Mouse (Mus musculus) lung, postnatal 14 days (tissue): ENCODE measurements at regions not wholly inside any gene's neighbourhood (a gene's known extent, or its start where the extent isn't known, plus 50 kb on each side); places are given as distances from the start of the nearest gene placed in this dataset.

Experiments used
- DNase-seq: peaks from one replicate; pipeline ENCODE4 v3.0.0; 2021

DNA sequence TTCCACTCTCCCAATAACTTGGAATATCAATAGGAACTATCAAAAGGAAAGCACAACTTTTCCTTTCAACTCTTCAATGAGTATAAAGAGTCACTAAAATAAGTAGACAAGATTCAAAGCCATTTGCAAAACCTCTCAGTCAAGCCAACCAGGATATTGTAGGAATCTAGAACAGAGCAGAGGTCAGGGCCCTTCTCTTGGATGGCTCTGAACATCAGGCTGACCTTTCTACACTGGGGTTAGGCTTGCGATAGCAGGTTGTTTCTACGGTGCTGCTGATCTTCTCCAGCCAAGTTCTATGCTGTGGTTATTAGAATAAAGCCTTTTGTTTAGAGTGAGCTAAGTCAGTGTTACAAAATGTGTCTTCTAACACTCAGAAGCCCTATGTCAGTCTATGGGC, 658.6 kb downstream of the Ofcc1 start:
- DNase-seq: no peak

DNA sequence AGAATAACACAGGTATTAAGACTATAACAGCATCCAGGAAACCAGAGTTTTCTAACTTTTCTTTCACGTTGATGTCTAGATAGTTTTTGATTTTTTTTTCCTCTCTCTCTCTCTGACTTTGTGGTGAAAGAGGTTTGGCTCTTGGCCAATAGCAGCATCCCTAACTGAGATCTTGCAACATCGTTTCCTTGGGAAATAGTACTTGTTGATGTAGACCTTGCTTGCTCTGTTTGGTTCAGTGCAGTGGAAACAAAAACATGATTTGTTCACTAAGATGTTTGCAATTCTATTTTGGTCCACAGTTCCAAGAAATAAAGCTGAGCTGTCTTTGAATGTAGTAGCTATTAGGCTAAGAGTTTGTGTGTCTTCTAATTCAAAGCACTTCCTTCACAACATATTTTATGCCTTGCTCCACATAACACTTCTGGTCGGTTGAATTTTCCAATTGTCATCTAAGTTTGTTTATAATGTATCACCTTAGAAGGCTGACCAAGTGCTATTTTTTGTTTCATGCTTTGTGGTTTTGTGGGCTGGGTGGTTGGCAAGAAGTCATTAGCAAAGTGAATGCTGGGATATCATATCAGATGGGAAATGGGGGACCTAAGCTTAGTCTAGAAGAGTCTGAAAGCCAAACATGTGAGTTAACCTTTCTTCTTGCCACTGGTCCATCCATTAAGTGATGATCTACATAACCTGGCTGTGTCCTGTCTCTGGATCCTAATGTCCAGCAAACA, 669.8 kb downstream of the Ofcc1 start:
- DNase-seq: no peak

DNA sequence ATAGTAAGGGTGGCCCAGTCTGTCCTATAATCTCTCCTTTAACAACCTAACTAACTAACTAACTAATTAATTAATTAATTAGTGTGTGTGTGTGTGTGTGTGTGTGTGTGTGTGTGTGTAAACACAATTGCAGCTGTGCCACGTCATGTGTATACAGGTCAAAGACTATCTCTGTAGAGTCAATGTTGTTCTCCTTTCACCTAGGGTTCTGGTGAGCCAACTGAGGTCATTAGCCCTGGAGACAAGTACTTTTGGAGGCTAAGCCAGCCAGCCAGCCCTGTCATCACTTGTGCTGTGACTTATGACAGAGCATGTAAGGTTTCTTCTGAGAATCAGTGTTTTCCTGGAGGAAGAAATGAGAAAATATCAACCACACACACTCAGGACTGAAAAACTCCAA, 696.7 kb downstream of the Ofcc1 start:
- no peak for DNase-seq

DNA sequence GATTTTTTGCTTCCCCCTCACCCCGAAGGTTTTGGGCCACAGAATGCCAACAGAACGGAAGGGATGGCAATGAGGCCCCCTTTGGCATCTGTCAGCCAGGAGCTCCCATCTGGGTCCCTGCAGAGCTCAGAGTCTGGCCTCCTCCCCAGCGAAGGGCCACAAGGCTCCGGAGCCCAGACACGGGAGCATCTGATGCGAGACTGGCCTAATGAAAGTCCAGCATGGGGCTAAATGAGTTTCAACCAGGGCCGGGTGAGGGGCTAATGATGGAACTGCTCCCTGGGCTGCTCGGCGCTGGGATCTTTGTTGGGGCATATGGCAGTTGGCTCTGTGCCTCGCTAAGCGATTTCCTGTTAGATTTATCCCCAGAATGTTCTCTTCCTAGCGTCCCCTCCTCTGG, 688.8 kb upstream of the Slc35b3 start:
- DNase-seq: no peak

DNA sequence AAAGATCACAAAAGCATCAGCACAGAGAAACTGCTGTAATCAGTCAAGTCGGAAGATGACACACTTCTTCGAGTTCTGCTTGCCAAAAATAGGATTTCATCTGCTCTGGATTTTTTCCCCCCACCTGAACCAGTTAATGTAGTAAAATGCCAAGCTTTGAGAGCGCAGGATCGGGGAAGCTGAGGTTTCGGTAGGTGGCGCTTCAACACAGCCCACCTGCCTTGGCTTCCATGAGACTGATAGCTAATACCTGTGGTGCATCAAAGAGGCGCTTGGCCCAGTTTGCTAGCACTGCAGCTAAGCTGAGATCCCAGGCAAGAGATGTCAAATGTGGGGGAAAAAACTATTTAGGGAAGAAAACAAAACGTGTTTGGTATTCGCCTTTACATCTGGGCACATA, 686.7 kb upstream of the Slc35b3 start:
- peak; percentile 31 for DNase-seq

DNA sequence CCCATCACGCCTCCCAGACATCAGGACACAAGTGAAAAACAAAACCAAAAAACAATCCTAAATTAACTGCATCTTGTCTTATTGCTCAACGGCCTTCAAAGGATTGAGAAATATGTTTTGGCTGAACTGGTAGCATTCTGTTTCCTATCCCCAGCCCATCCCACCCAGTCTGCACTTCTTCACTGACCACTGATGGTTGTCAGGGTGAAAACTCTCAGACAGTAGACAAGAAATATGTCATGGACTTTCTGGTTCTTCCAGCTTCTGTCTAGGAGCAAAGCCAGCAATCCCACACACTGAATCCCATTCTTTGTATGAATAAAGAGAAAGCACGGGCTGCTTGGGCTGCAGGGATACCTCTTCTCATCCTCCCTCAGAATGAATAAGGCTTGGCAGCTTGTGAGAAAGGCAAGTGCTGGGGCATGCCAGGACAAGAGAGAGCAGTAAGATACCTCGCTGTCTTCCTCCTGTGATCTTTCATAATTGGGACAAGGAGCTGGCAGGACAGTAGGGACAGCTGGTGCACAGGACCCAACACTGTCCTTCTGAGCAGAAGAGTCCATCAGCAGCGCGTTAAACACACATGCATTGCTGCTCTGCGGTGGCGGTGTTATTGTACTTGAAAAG, 670.9 kb upstream of the Slc35b3 start:
- peak; percentile 16 for DNase-seq
